Mouse (Mus musculus) heart, postnatal 0 days (tissue): Measurements from ENCODE around the gene Lrrc4.

Source experiments
- CTCF ChIP-seq: IDR thresholded peaks from 2 replicates; pipeline ENCODE4 v1.5.1; 2016; ENCODE audit warnings: antibody characterized with exemption, control low read depth, low read depth
- EP300 ChIP-seq: IDR thresholded peaks from 2 replicates; pipeline ENCODE4 v1.6.1; 2016; ENCODE audit warnings: antibody characterized with exemption, low read depth

- TF ChIP-seq CTCF = no peak
- no peak for TF ChIP-seq EP300
Observed at GRCm38 (mm10) chr6:28880909-28881308, 49.4 kb upstream of the Lrrc4 start.
